Mouse (Mus musculus) midbrain, embryonic 15.5 days (tissue): ENCODE measurements at regions not wholly inside any gene's neighbourhood (a gene's known extent, or its start where the extent isn't known, plus 50 kb on each side); places are given as distances from the start of the nearest gene placed in this dataset.

Source experiments
- ATAC-seq: fragments of 200-750 bp; cut with Nextera tagmentation; replicated peaks from 2 replicates; pipeline ENCODE4 v1.8.0; 2017; ENCODE audit warnings: moderate TSS enrichment
- H3K27ac ChIP-seq: fragments of 300-500 bp; sonication (generic); 2 replicates; pipeline ENCODE4 v1.5.1; 2015; ENCODE audit warnings: mild to moderate bottlenecking, inconsistent platforms
- H3K27me3 ChIP-seq: fragments of 300-500 bp; sonication (generic); replicated peaks from 2 replicates; pipeline ENCODE4 v1.6.1; 2015; ENCODE audit warnings: inconsistent platforms
- H3K36me3 ChIP-seq: fragments of 300-500 bp; sonication (generic); replicated peaks from 2 replicates; pipeline ENCODE4 v1.6.1; 2015; ENCODE audit warnings: inconsistent platforms
- H3K4me1 ChIP-seq: fragments of 300-500 bp; sonication (generic); 2 replicates; pipeline ENCODE4 v1.6.1; 2015; ENCODE audit warnings: inconsistent platforms
- H3K4me2 ChIP-seq: fragments of 300-500 bp; sonication (generic); 2 replicates; pipeline ENCODE4 v1.6.1; 2015; ENCODE audit warnings: inconsistent platforms, mild to moderate bottlenecking, moderate library complexity
- H3K4me3 ChIP-seq: fragments of 300-500 bp; sonication (generic); 2 replicates; pipeline ENCODE4 v1.5.1; 2015; ENCODE audit warnings: mild to moderate bottlenecking, inconsistent platforms
- H3K9ac ChIP-seq: fragments of 300-500 bp; sonication (generic); 2 replicates; pipeline ENCODE4 v1.6.1; 2015; ENCODE audit warnings: mild to moderate bottlenecking, inconsistent platforms
- H3K9me3 ChIP-seq: fragments of 300-500 bp; sonication (generic); 2 replicates; pipeline ENCODE4 v1.6.1; 2016; ENCODE audit warnings: inconsistent platforms
- WGBS: fragments of 180-500 bp; shearing (Covaris S2); methylation state at CpG from one replicate; pipeline ENCODE4 v1.1.7; 2015; ENCODE audit warnings: mixed read lengths; 5-methylcytosine and 5-hydroxymethylcytosine counted together

DNA sequence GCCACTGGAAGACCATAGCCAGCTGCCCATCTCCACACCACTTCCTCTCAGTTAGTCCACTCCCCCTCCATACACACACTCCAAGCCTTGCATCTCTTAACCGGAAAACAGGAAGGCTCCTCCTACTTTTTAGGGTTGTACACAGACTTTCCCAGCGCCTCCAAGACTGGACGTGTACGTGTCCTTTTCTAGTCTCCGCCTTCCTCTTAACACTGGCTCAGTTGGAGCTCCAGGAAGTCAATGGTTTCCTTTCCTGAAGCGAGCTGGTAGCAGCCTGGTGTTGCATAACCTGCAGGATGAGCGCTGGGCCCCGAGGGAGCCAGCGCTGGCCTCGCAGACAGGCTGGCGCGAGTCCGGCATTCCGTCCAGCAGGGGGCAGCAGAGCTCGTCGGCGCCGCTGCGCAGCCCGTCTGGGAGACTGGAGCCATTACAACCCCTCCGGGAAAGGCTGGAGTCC is 95.5 kb upstream of the Oxgr1 start:
- WGBS: 2% methylated on average over 21 of the region's 21 CpGs
- H3K4me1 ChIP-seq: peaks cover 14% of the 10 kb centered on the region; the same call in 1 of the 2 replicates
- H3K9ac ChIP-seq: no peak overlapping the region

DNA sequence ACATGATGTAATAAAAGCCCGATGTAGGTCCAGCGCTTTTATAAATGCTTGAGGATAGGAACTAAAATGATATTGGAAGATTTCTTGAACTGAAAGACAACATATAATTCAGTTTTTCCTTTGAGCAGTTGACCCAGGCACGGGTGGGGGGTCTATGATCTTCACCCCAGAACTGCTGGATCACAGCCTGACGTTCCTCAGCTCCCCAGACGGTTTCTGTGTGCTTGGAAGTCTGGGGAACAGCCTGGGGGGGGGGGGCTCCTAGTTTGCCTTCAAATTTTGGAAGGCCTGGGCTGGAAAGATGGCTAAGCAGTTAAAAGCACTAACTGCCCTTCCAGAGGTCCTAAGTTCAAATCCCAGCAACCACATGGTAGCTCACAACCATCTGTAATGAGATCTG is 96.3 kb upstream of the Oxgr1 start:
- WGBS: 70% methylated on average over 5 of the region's 5 CpGs
- H3K4me2 ChIP-seq: no peak overlapping the region
- H3K4me3 ChIP-seq: no peak overlapping the region
- H3K27me3 ChIP-seq: no peaks in the 10 kb centered on the region
- no peak overlapping the region for H3K27ac ChIP-seq
- no peaks in the 10 kb centered on the region for H3K36me3 ChIP-seq
- H3K9me3 ChIP-seq: no peaks in the 10 kb centered on the region
- no peak for ATAC-seq
- peaks cover 14% of the 10 kb centered on the region; the same call in 1 of the 2 replicates for H3K4me1 ChIP-seq
- no peak overlapping the region for H3K9ac ChIP-seq

More for the DNA sequence above, 95.5 kb upstream of the Oxgr1 start:
- Histone ChIP-seq H3K27ac (no peak overlapping the region), H3K4me3 (peak overlapping the region; percentile 22), H3K27me3 (no peaks in the 10 kb centered on the region), H3K36me3 (no peaks in the 10 kb centered on the region), H3K4me2 (peak overlapping the region; percentile 40), H3K9me3 (no peaks in the 10 kb centered on the region)
- ATAC-seq: peak; percentile 87

DNA sequence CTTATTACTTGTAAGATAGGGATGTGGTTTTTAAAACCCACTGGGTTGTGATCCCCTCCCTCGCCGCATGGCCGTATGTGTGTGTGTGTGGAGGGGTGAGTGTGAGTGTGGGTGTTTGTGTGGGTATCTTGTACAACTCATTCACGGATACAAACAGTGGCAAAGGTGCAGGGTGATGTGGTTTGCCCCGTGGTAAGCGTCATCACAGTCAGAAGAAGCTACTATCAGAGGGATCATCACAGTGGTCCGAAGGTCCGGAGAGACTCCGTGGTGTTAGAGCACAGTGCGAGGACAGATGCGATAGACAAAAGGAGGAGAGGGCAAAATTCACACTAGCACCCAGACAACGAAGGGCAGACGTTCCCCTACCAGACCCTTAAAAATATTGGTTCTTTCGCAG is 97.0 kb upstream of the Oxgr1 start:
- H3K27me3 ChIP-seq: no peaks in the 10 kb centered on the region

GRCm38 (mm10) chr14:120139671-120140071 is 97.4 kb upstream of the Oxgr1 start:
- Histone ChIP-seq H3K9me3 (no peaks in the 10 kb centered on the region), H3K27ac (no peak overlapping the region), H3K4me1 (peaks cover 14% of the 10 kb centered on the region; the same call in 1 of the 2 replicates), H3K4me3 (no peak overlapping the region), H3K4me2 (no peak overlapping the region), H3K36me3 (no peaks in the 10 kb centered on the region), H3K27me3 (no peaks in the 10 kb centered on the region), H3K9ac (no peak overlapping the region)
- no peak for ATAC-seq
- WGBS: 32% methylated on average over 16 of the region's 16 CpGs

More for the DNA sequence above, 97.0 kb upstream of the Oxgr1 start:
- no peak overlapping the region for H3K27ac ChIP-seq
- no peak overlapping the region for H3K4me2 ChIP-seq
- H3K9ac ChIP-seq: no peak overlapping the region
- ATAC-seq: no peak
- peaks cover 14% of the 10 kb centered on the region; the same call in 1 of the 2 replicates for H3K4me1 ChIP-seq
- 80% methylated on average over 14 of the region's 14 CpGs for WGBS
- no peak overlapping the region for H3K4me3 ChIP-seq
- H3K9me3 ChIP-seq: no peaks in the 10 kb centered on the region
- H3K36me3 ChIP-seq: no peaks in the 10 kb centered on the region

- H3K9me3 ChIP-seq: no peaks in the 10 kb centered on the region
- no peak overlapping the region for H3K4me2 ChIP-seq
- no peak overlapping the region for H3K9ac ChIP-seq
- no peak for ATAC-seq
- peaks cover 14% of the 10 kb centered on the region; the same call in 1 of the 2 replicates for H3K4me1 ChIP-seq
- no peaks in the 10 kb centered on the region for H3K36me3 ChIP-seq
- no peak overlapping the region for H3K4me3 ChIP-seq
- no peak overlapping the region for H3K27ac ChIP-seq
- 84% methylated on average over 8 of the region's 8 CpGs for WGBS
- H3K27me3 ChIP-seq: no peaks in the 10 kb centered on the region
Observed at GRCm38 (mm10) chr14:120140211-120140610, 98.0 kb upstream of the Oxgr1 start.

DNA sequence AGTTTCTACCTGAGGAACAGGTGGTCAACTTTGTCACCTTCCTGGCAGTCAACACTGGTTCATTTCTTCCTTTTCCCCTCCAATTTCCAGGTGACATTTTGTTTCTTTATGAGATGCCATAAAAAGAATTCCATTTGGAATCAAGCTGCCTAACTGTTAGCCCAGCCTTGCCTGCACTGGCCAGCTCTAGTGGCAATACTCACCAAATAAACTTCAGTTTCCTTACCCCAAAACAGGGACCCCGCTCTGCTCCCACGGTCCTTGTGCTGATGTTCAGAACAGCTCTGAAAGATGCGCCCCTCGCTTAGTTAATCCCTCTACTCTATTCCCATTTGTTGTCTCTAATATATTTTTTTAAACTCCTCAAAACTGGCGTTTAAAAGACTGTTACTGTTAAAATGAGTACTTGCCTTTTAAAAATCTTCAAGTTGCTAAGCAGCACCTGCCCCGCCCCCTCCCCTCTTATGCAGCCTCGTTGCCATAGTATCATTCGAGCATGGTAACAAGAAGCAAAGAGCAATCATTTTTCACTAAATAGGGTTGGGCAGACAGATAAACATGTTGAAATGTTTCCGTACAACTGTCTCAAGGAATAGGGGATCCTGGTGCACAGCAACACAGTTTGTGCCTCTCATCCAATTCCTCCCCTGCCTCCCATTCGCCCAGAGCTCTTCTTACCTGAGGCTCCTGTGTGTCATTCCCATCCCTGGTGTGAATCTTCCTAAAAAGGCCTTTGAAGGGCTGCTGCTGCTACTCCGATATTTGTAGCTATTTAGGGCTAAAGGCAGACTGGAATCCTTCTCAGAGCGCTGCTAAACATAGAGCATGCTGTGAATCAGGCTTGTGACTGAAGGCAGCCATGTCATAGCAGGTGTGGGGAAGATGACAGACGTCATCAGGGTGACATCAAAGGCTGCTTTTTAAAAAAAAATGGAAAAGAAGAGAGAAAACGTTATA is 98.8 kb upstream of the Oxgr1 start:
- ATAC-seq: no peak

DNA sequence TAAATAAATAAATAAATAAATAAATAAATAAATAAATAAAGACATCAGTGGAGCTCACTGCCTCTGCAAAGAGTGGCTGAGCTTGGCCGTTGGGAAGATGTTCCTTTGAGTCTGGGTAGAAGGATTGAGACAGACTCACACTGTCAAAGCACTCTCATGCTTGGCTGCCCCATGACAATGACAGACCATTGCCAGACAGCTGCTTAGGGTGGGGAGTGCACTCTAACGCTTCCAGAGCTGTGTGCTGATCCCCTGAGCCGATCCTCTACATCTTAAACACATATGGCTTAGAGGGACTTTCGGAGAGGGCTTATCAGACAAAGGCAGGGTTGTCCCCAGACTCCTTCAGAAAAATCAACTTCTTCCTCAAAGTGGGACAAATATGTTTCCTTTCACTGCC is 100.0 kb upstream of the Oxgr1 start:
- no peaks in the 10 kb centered on the region for H3K27me3 ChIP-seq
- ATAC-seq: no peak
- H3K4me2 ChIP-seq: no peak overlapping the region
- no peak overlapping the region for H3K4me3 ChIP-seq
- WGBS: 15% methylated on average over 4 of the region's 4 CpGs
- no peak overlapping the region for H3K27ac ChIP-seq
- peaks cover 14% of the 10 kb centered on the region; the same call in 1 of the 2 replicates for H3K4me1 ChIP-seq
- H3K9ac ChIP-seq: no peak overlapping the region
- H3K36me3 ChIP-seq: no peaks in the 10 kb centered on the region
- H3K9me3 ChIP-seq: no peaks in the 10 kb centered on the region

More for the DNA sequence above, 98.8 kb upstream of the Oxgr1 start:
- Histone ChIP-seq H3K9ac (no peak overlapping the region), H3K9me3 (no peaks in the 10 kb centered on the region), H3K4me3 (no peak overlapping the region), H3K36me3 (no peaks in the 10 kb centered on the region), H3K4me1 (peaks cover 14% of the 10 kb centered on the region; the same call in 1 of the 2 replicates), H3K4me2 (no peak overlapping the region), H3K27me3 (no peaks in the 10 kb centered on the region), H3K27ac (peak overlapping the region; percentile 63)
- WGBS: 52% methylated on average over 14 of the region's 14 CpGs

- Histone ChIP-seq H3K27me3 (no peaks in the 10 kb centered on the region), H3K9me3 (no peaks in the 10 kb centered on the region), H3K27ac (no peak overlapping the region), H3K4me2 (no peak overlapping the region), H3K4me1 (peaks cover 11% of the 10 kb centered on the region; the same call in 1 of the 2 replicates), H3K9ac (no peak overlapping the region), H3K4me3 (no peak overlapping the region), H3K36me3 (no peaks in the 10 kb centered on the region)
- 82% methylated on average over 6 of the region's 6 CpGs for WGBS
- ATAC-seq: no peak
Observed at GRCm38 (mm10) chr14:120144451-120144850, 102.2 kb upstream of the Oxgr1 start.

DNA sequence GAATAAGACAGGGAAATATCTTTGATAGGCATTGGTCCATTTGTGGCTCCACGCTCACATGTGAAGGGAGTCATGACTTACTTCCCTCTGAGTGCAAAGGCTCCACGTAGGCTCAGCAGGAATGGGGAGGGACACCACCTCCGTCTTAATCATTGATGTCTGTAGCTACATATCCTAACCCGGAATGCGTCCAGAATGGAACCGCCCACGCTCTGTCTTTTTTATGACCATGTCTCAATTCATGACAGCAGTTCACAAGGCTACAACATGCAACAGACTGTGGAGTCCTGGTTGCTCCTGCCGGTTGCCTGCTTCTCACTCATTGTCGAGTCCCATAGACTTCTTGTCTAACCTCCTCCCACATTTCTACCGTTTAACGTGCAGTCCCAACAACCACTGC is 104.1 kb upstream of the Oxgr1 start:
- H3K36me3 ChIP-seq: no peaks in the 10 kb centered on the region
- no peak for ATAC-seq
- no peak overlapping the region for H3K27ac ChIP-seq
- no peak overlapping the region for H3K4me2 ChIP-seq
- no peaks in the 10 kb centered on the region for H3K27me3 ChIP-seq
- H3K4me1 ChIP-seq: peaks cover 5% of the 10 kb centered on the region; the same call in 1 of the 2 replicates
- H3K4me3 ChIP-seq: no peak overlapping the region
- 83% methylated on average over 11 of the region's 11 CpGs for WGBS
- H3K9me3 ChIP-seq: no peaks in the 10 kb centered on the region
- H3K9ac ChIP-seq: no peak overlapping the region

DNA sequence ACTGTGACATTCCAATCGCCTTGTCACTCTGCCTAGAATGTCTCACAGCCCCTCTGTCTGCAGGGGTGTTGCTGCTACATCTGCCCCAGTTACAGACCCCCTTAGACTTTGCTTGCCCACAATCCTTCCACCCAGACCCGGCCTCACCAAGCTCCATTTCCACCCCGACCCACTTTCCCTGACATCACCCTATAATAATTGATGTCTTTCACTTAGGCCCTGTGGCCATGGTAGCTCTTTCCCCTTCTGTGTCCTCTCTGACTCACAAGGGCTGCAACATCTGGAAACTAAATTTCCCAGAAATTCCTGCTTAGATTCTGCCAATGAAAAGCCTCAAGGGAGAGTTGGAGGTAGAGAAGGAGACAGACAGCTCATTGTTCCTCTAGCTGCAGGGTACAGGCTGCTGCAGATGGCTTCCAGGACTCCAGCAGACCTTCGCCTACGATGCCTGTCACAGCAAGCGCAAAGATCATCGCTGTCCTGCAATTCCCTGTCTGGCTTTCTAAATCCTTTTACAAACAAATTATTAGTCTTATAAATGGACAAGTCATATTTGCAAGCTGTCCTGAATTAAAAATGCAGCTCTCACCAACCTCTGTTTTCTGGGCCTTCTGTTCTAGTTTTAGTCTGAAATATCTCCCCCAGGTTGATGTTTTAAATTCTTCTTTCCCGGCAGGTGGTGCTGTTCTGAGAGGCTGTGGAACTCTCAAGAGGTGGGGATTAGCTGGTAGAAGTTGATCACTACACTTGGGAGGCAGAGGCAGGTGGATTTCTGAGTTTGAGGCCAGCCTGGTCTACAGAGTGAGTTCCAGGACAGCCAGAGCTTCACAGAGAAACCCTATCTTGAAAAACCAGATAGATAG is 104.9 kb upstream of the Oxgr1 start:
- 81% methylated on average over 8 of the region's 8 CpGs for WGBS
- no peaks in the 10 kb centered on the region for H3K27me3 ChIP-seq
- H3K4me1 ChIP-seq: peaks cover 3% of the 10 kb centered on the region; the same call in 1 of the 2 replicates
- H3K36me3 ChIP-seq: no peaks in the 10 kb centered on the region
- H3K9ac ChIP-seq: no peak overlapping the region
- no peak for ATAC-seq
- H3K4me3 ChIP-seq: no peak overlapping the region
- no peaks in the 10 kb centered on the region for H3K9me3 ChIP-seq
- H3K27ac ChIP-seq: no peak overlapping the region
- no peak overlapping the region for H3K4me2 ChIP-seq

- no peaks in the 10 kb centered on the region; the same call in 1 of the 2 replicates for H3K27me3 ChIP-seq
- 84% methylated on average over 11 of the region's 11 CpGs for WGBS
- no peak for ATAC-seq
Observed at GRCm38 (mm10) chr14:120148803-120149202, 106.6 kb upstream of the Oxgr1 start.

DNA sequence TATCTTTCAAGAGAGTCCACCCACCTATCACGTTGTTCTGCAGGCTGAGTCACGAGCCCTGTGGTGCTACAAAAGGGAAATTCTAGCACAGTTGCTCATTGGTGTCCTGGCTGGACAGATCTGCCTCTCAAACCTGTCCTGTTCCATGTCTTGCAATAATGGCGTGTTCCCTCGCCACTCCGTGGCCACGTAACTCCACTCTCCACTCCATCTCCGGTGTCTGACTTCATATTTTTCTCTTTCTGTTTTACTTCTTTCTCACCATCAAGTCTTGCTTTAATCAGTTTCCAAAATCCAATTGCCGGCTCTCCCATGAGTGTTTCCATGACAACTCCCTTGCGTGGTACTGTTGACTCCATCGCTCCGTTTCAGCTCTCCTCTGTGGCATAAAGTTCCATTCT is 107.1 kb upstream of the Oxgr1 start:
- no peak for ATAC-seq
- Histone ChIP-seq H3K9ac (no peak overlapping the region), H3K27me3 (no peaks in the 10 kb centered on the region; the same call in 1 of the 2 replicates), H3K27ac (no peak overlapping the region), H3K4me3 (no peak overlapping the region), H3K4me1 (peaks cover under 1% of the 10 kb centered on the region; the same call in 1 of the 2 replicates), H3K4me2 (no peak overlapping the region), H3K9me3 (no peaks in the 10 kb centered on the region), H3K36me3 (no peaks in the 10 kb centered on the region)
- 70% methylated on average over 11 of the region's 11 CpGs for WGBS

More at GRCm38 (mm10) chr14:120148803-120149202, 106.6 kb upstream of the Oxgr1 start:
- H3K9ac ChIP-seq: no peak overlapping the region
- no peaks in the 10 kb centered on the region for H3K4me1 ChIP-seq
- H3K9me3 ChIP-seq: no peaks in the 10 kb centered on the region
- no peaks in the 10 kb centered on the region for H3K36me3 ChIP-seq
- no peak overlapping the region for H3K4me3 ChIP-seq
- no peak overlapping the region for H3K4me2 ChIP-seq
- H3K27ac ChIP-seq: no peak overlapping the region
